Mouse (Mus musculus) myocyte (in vitro differentiated cells): ENCODE data around the gene Uvrag.

Experiments
- CEBPB ChIP-seq: IDR thresholded peaks from 2 replicates; pipeline ENCODE4 v1.6.1; 2011; ENCODE audit warnings: mild to moderate bottlenecking, moderate library complexity; ENCODE audit not compliant: poor library complexity, insufficient read depth, severe bottlenecking
- E2F4 ChIP-seq: IDR thresholded peaks from one replicate; pipeline ENCODE4 v1.6.1; 2011; ENCODE audit warnings: mild to moderate bottlenecking, control low read depth, moderate library complexity; ENCODE audit not compliant: insufficient read depth
- MAX ChIP-seq: IDR thresholded peaks from one replicate; pipeline ENCODE4 v1.6.1; 2011; ENCODE audit warnings: low read depth, mild to moderate bottlenecking, control low read depth
- MYOD1 ChIP-seq, 3 experiments: IDR thresholded peaks; one replicate each; pipeline ENCODE4 v1.6.1; 2011; ENCODE audit warnings: control low read depth in 2 of 3, low read depth in 2 of 3, mild to moderate bottlenecking in 2 of 3, moderate library complexity in 1 of 3; ENCODE audit not compliant: insufficient read length in 2 of 3, control insufficient read depth in 1 of 3
- MYOG ChIP-seq, 3 experiments: IDR thresholded peaks; one replicate each; pipeline ENCODE4 v1.6.1; 2011; ENCODE audit warnings: control low read depth in 2 of 3, low read depth in 2 of 3, mild to moderate bottlenecking in 2 of 3; ENCODE audit not compliant: insufficient read length in 2 of 3, control insufficient read depth in 1 of 3, insufficient read depth in 1 of 3
- POLR2A ChIP-seq: IDR thresholded peaks from one replicate; pipeline ENCODE4 v1.6.1; 2011; ENCODE audit warnings: low read depth, mild to moderate bottlenecking, control low read depth, moderate library complexity; ENCODE audit not compliant: insufficient read length
- POLR2AphosphoS2 ChIP-seq: IDR thresholded peaks from one replicate; pipeline ENCODE4 v1.6.1; 2011; ENCODE audit warnings: low read depth, control low read depth; ENCODE audit not compliant: insufficient read length
- REST ChIP-seq: IDR thresholded peaks from one replicate; pipeline ENCODE4 v1.6.1; 2011; ENCODE audit warnings: mild to moderate bottlenecking, control low read depth, moderate library complexity; ENCODE audit not compliant: insufficient read depth, insufficient read length
- SRF ChIP-seq: IDR thresholded peaks from one replicate; pipeline ENCODE4 v1.6.1; 2011; ENCODE audit warnings: low read depth; ENCODE audit not compliant: control insufficient read depth, insufficient read length
- TCF12 ChIP-seq: IDR thresholded peaks from one replicate; pipeline ENCODE4 v1.6.1; 2011; ENCODE audit warnings: mild to moderate bottlenecking, control low read depth; ENCODE audit not compliant: poor library complexity, insufficient read depth, severe bottlenecking
- TCF3 ChIP-seq: IDR thresholded peaks from one replicate; pipeline ENCODE4 v1.6.1; 2011; ENCODE audit warnings: low read depth, control low read depth; ENCODE audit not compliant: insufficient read length
- USF1 ChIP-seq: IDR thresholded peaks from one replicate; pipeline ENCODE4 v1.6.1; 2011; ENCODE audit warnings: low read depth, mild to moderate bottlenecking, control low read depth, moderate library complexity

- TF ChIP-seq MAX (no peak), POLR2A (no peak), USF1 (no peak), CEBPB (no peak), E2F4 (no peak), POLR2AphosphoS2 (no peak), SRF (no peak), MYOD1 (IDR thresholded peaks at IDR 0.05; ENCODE audit: control insufficient read depth in 1 of 3, insufficient read length in 2 of 3, low read depth in 2 of 3) (no peak), REST (no peak), MYOG (IDR thresholded peaks at IDR 0.05; ENCODE audit: control insufficient read depth in 1 of 3, insufficient read depth in 1 of 3, insufficient read length in 2 of 3, low read depth in 2 of 3) (no peak), TCF12 (no peak), TCF3 (no peak)
These were observed 63.7 kb downstream of the Uvrag start for GRCm38 (mm10) chr7:99077234-99077633.
